Mouse (Mus musculus): ENCODE measurements around the gene Ttc14.

Ttc14 gene

DNA sequence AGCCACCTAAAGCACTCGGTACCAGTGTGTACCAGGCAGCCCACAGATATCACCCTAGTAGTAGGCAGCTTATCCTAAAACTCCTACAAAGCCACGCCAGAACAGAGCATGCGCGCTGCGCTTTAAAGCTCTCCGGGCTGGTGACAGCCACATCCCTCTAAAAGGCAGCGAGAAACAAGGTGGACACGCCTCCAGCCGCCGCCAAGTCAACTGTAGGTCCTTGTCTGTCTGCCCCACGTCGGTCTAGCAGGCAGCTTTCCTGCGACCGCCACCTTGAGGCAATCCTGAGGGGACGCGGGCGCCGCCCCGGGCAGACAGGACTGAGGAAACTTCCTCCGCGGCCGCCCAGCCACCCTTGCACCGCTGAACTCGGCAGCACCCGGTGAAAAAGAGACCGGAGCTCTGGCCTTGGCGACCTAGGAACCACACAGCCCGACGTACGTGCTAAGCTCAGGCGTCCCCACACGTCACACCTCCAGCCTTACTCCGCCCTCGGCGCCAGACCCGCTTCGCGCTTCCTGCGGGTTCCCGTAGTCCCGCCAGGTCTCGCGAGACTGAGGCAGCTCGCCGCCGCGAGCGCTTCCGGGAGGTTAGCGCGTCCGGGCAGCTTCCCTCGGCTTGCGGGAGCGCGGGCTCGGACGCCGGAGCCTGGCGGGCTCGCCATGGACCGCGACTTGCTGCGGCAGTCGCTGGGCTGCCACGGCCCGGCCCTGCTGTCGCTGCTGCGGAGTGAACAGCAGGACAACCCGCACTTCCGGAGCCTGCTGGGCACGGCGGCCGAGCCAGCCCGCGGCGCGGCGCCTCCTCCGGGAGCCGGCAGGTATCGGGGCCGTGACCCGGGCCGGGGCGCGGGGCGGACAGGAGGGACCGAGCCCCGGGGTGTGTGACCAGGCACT lies at the start of gene Ttc14:
Ttc14 (plus strand) TSS at position 216 of the 896 bp plus-strand sequence.
- in situ Hi-C loops (cut with MboI; ENCODE audit: unreplicated experiment in 2 of 2): loop anchor here (10.0 to 25.0 kb wide), 7 partner anchors 215 to 2013 kb away; partner anchors contain the start of genes Actl6a (in 1 of the 2), Dnajc19 (in 1 of the 2), Fxr1 (in 1 of the 2) and Mrpl47 (in 1 of the 2)

DNA sequence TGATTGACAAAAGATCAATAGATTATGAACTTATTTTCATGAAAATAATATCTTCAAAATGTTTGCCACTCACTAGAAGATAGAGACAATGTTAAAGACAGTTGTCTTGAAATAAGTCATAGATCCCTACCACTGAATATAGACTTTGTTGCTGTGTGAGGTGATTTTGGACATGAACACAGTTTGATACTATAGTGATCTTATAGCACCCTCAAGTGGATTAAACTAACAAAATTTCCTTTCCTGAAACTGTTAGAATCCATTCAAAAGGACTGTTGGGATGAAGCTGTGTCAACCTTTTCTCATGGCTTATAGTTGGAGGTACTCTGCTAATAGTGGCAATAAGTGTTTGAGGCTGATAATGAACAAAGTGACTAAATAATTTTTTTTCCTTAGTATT lies 8.7 kb upstream of the Ttc14 start:
- in situ Hi-C loops (cut with MboI; ENCODE audit: unreplicated experiment in 2 of 2): loop anchor here (5.0 to 25.0 kb wide), 4 partner anchors 484 to 2004 kb away; partner anchors contain the start of genes Actl6a (in 1 of the 2) and Zfp639 (in 1 of the 2)

DNA sequence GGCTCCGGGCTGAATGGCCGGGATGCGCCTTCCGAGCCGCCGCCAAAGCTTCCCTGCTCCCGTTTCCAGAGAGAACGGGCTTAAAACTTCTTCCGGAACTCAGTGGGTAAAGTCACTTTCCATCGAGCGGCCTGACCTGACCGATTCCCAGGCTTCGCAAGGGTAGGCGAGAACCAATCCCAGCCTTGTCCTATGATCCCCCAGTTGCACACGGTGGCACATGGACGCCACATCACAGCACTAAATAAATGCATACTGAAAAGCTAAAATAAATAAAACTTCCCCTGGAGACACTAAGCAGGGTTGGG lies 835 bp downstream of the Ttc14 start:
- in situ Hi-C loops (cut with MboI; ENCODE audit: unreplicated experiment in 2 of 2): loop anchor here (10.0 to 25.0 kb wide), 4 partner anchors 214 to 1463 kb away; partner anchors contain the start of genes Dnajc19 (in 1 of the 2), Fxr1 (in 1 of the 2), Mrpl47 (in 1 of the 2) and Ndufb5 (in 1 of the 2)

DNA sequence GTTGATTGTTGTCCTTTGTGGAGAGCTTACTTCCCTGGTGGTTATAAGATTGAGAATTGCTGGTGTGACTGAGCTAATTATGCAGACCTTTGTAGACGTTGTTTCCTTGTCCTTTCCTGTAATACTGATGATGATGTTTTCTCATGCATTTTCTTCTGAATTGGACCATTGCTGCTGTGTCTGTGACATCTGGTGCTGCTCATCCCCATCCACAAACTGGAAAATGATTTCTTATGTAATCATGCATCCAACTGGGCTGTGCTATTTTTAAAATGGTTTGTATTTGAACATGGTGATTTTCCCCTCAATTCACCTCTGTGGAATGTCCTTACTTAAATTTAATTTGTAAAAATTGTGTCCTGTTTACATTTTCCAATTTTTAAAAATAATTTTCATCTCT lies 7.5 kb downstream of the Ttc14 start:
- in situ Hi-C loops (cut with MboI; ENCODE audit: unreplicated experiment in 2 of 2): loop anchor here (10.0 to 25.0 kb wide), 4 partner anchors 208 to 1470 kb away; partner anchors contain the start of genes Dnajc19 (in 1 of the 2), Fxr1 (in 1 of the 2), Mrpl47 (in 1 of the 2) and Ndufb5 (in 1 of the 2)

DNA sequence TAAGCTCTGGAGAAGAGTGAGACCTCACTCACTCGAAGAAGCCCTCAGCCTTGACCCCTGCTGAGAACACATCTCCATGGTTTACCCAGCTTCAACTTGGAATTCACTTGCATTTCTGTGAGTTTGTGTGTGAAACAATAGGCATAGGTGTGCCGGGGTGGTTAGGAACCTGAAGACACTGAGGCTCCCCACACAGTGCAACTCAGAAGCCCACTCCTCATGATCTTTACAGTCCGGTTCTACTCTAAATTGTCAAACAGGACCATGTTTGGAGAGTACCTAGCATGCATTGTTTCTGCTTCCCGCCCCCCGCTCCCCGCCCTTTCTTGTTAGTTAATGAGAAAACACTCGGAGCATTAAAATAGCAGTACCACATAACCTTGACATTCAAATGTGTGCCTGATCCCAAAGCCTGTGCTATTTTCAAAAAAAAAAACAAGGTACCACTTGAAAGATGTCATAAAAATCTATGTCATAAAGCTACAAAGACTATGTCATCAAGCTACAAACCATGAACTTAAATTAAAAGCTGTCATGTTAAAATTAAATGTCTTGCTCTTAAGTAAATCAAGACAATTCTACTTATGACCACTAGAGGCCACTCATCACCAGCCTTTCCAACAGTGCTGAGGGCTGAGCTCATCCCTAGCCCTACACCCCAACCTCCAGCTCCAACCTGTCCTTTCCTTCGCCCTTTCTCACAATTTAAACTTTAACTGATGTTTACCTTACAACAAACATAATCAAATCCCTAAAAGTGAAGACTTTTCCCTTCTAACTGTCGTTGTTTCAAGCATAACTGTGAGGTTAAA lies 24.7 kb downstream of the Ttc14 start:
- in situ Hi-C loops (cut with MboI; ENCODE audit: unreplicated experiment in 2 of 2): loop anchor here (5.0 to 25.0 kb wide), 4 partner anchors 100 to 1663 kb away; partner anchors contain the start of gene Dnajc19 (in 1 of the 2)

DNA sequence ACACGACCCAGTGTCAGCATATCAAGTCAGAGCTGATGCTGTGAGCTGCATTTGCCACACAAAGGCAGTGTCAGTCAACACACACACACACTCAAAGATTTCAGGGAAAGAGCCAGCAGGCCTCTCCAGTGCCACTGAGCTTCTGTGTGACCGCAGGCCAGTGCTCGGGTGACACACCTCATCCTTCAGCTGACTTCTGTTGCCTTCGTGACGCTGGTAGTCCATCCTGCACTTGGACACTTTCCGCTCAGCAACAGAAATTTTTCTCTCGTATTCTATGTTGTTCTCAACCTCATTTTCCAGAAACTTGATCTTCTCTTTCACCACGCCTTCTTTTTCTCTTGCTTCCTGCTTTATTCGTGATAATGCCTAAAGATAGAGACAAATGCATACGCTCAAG lies 32.7 kb downstream of the Ttc14 start:
- in situ Hi-C loops (cut with MboI; ENCODE audit: unreplicated experiment in 2 of 2): no loop called here

DNA sequence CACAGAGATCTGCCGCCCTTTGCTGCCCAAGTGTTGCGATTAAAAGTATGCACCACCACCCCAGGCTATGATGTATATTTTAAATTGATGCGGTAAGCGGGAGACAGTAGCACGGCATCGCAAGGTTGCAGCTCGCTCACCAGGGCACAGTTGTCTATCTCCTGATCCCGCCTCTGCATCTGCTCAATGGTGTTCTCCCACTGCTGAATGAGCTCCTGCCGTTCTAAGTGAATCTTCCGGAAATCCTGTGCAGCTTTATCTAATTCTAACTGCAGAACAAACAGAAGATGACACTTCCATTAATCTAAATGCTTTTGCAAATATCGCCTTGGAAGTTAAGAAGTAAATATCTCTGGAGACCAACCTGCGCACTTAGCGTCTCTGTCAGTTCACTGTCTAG lies 36.9 kb downstream of the Ttc14 start:
- in situ Hi-C loops (cut with MboI; ENCODE audit: unreplicated experiment in 2 of 2): no loop called here

DNA sequence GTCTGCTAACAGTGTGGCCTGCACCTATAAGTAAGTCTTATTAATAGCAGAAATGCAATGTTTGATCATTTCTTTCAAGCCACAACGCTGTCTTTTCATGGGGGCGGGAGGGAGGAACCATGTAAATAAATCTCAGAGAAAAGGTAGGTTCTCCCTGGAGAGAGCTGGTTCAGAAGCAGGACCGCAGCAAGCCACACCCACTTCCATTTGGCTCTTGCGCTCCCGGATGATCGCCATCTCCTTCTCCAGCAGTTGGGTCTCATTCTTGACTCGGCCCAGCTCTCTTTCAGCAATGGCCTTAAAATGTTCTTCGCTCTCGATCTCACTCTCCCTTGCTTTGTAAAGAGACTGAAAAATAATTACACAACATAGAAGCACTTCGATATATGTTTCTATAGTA lies 39.2 kb downstream of the Ttc14 start:
- in situ Hi-C loops (cut with MboI; ENCODE audit: unreplicated experiment in 2 of 2): no loop called here

DNA sequence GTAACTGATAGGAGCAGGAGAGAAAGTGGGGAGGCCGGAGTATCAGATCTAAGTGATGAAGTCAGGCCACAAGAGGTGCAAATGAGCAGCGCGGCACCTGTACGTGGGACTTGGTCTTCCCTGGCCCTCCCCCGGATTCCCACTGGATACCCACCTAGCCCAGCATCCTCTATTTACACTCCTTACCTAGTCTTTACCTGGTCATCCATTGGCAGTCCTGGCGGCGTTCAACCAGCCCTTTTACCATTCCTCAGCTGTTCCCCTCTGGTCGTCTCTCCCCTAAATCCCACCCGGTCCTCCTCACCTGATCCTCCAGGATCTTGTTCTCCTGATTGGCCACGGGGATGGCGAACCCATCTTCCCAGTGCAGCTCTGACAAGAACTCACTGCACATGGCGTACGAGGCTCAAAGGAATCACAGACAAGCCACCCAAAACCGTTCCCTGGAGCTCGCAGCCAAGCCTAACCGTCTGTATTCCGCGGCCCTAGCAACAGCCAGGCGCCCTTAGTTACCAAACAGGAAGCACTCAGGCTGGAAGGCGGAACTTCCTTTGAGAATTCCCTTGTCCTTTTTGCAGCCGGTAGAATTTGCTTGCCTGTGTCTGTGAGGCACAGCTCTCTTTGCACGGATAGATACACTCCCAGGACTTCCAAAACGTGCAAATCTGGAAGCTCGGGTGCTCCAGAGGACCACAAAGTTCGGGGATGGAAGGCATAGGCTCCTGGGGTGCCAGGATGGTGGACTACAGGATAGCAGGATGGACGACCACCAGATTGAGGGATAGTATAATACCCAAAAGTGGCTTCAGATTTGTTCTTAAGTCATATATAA lies 44.4 kb downstream of the Ttc14 start, which contains the start of gene Ccdc39:
Ccdc39 (minus strand) TSS at position 510 of the 832 bp plus-strand sequence.
- in situ Hi-C loops (cut with MboI; ENCODE audit: unreplicated experiment in 2 of 2): no loop called here

DNA sequence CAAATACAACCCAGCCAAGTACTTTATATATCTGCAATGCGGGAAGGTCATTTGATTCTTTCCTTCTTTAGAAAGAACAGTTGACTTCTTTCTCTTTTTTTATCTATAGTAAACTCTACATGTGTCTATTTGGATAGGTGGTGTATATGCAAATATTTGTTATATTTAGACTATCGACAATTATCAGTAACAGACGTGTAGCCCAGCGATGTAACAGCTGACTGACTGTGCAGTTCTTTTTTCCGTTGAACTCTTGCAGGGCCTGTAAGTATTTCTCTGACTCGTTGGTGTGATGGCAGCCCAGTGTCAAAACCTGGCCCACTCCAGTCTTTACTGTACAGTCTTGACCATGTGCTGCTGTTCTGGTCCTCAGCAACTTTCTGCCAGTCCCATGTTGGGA lies 47.0 kb downstream of the Ttc14 start:
- in situ Hi-C loops (cut with MboI; ENCODE audit: unreplicated experiment in 2 of 2): no loop called here

DNA sequence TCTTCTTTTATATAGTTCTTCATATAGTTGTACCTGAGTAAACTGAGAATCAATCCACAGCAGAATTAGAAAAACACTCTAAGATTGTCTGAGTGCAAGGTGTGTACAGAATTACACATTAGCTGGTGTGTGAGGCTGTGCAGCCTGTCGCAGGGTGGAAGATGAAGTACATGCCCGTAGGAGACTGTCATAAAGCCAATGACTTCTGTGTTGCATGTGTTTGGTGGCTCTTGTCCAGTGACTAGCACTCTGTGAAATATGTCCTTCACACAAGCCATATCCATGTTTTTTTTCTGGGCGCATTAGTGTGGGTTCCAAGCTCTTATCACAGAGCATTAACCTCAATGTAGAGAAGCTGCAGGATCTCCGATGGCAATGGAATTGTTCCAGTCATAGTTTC lies 51.2 kb downstream of the Ttc14 start:
- in situ Hi-C loops (cut with MboI; ENCODE audit: unreplicated experiment in 2 of 2): no loop called here

DNA sequence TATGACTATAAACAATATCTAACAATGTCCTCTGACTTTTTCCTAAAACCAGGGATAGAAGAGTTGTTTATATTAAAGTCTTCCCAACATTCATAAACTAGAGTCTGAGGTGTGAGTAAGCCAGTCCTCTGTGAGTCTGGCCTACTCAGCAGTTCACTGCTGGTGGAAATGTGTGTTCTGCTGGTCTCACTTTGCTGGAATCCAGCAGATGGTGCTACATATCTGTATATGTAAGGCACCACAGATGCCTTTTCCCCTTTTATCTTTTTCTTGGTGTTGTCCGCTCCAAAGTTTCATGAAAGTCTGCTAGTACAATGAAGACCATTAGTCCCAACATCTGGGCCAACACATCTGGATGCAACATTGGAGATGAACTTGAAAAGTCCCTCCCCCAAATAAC lies 53.4 kb downstream of the Ttc14 start:
- in situ Hi-C loops (cut with MboI; ENCODE audit: unreplicated experiment in 2 of 2): no loop called here

DNA sequence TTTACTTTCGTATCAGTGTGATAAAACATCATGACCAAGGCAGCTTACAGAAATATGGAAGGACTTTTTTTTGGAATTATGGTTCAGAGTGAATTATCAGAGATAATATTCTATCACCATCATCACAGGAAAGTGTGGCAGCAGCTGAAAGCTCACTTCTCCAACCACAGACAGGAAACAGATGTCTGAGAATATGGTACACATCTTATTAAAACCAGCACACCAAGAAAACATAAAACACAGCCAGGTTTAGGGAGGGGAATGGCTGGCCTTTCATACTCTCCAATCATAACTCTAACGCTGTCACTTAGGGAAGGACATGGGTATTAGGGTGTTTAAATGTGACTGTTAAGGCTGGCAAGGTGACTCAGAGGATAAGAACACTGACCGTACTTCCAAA lies 59.3 kb downstream of the Ttc14 start:
- in situ Hi-C loops (cut with MboI; ENCODE audit: unreplicated experiment in 2 of 2): no loop called here

DNA sequence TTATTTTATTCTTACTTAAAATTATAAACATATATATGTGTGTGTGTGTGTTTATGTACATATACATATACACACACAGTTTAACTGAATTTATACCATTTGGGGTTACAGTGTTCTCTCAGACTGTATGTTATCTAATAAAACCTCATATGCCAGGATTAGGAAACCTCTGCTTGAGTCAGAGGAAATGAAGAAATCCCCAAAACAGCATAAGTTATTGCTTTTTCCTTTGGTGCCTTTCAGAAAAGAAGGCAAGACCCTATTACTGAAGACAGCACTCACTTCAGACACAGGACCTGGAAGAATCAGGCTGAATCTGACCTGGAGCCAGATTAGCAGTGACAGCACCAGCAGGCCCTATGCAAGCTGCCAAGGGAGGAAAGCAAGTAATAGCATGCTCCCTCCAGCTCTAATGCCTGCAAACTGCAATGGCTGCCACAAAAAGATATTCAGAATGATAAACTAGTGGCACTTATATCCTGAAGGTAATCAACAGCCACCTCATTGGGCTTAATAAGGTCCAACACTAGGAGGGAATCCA lies 64.4 kb downstream of the Ttc14 start:
- in situ Hi-C loops (cut with MboI; ENCODE audit: unreplicated experiment in 2 of 2): no loop called here

All from v-Abl transformed pro-B cells (cell line).